Mouse (Mus musculus) stomach, postnatal 0 days (tissue): ENCODE measurements around the gene Ints14.

Experiments
- CTCF ChIP-seq: IDR thresholded peaks from 2 replicates; pipeline ENCODE4 v1.5.1; 2016; ENCODE audit warnings: antibody characterized with exemption, low read depth, mild to moderate bottlenecking, moderate library complexity
- EP300 ChIP-seq: optimal IDR thresholded peaks from 2 replicates; pipeline ENCODE3; 2016; ENCODE audit warnings: antibody characterized with exemption

- TF ChIP-seq CTCF (no peak), EP300 (no peak)
These were observed 29.6 kb downstream of the Ints14 start for GRCm38 (mm10) chr9:64990291-64990690.
